Mouse (Mus musculus): ENCODE results near the gene Fam214b. TPM values are rescaled to one million over a fixed set of nuclear protein-coding genes. Genes with fewer than 3 reads are reported as not detected.
A peak's percentile ranks its signal among the peaks of the same experiment; 100 is the strongest.

Gene Fam214b
- polyA plus RNA-seq, 1 experiment = 28.2 TPM

- TF ChIP-seq POLR2A (IDR thresholded peaks at IDR 0.05; ENCODE audit: low read depth, low read length) (no peak), CTCF (IDR thresholded peaks at IDR 0.05; ENCODE audit: extremely low read depth, insufficient read depth, insufficient read length, insufficient replicate concordance) (peak; percentile 45; the same call in 1 of the 2 replicates)
- WGBS = 7% methylated on average over 5 of the region's 5 CpGs
- H3K4me3 ChIP-seq (ENCODE audit: extremely low read depth, insufficient read depth, insufficient read length) = no peak overlapping the region
- DNase-seq (ENCODE audit: low read depth in 1 of 2, low spot score in 2 of 2) = peak; percentile 66 to 79
- H3K4me1 ChIP-seq (ENCODE audit: control insufficient read depth, insufficient read depth, insufficient read length) = peaks cover 20% of the 10 kb centered on the region
- no peak overlapping the region for H3K27ac ChIP-seq (ENCODE audit: insufficient read depth, low read length)
- no peaks in the 10 kb centered on the region for H3K36me3 ChIP-seq (ENCODE audit: control insufficient read depth, insufficient read depth, low read length)
- no peaks in the 10 kb centered on the region for H3K27me3 ChIP-seq (ENCODE audit: control insufficient read depth, insufficient read depth, low read length)
Measured at GRCm38 (mm10) chr4:43047231-43047630, 1.2 kb upstream of the Fam214b start.

GRCm38 (mm10) chr4:43046607-43047006 is 587 bp upstream of the Fam214b start:
- Histone ChIP-seq H3K27me3 (ENCODE audit: control insufficient read depth, insufficient read depth, low read length) (no peaks in the 10 kb centered on the region), H3K4me1 (ENCODE audit: control insufficient read depth, insufficient read depth, insufficient read length) (peaks cover 20% of the 10 kb centered on the region), H3K36me3 (ENCODE audit: control insufficient read depth, insufficient read depth, low read length) (no peaks in the 10 kb centered on the region), H3K27ac (ENCODE audit: insufficient read depth, low read length) (no peak overlapping the region), H3K4me3 (ENCODE audit: extremely low read depth, insufficient read depth, insufficient read length) (no peak overlapping the region)
- TF ChIP-seq POLR2A (IDR thresholded peaks at IDR 0.05; ENCODE audit: low read depth, low read length) = no peak
- TF ChIP-seq CTCF (IDR thresholded peaks at IDR 0.05; ENCODE audit: extremely low read depth, insufficient read depth, insufficient read length, insufficient replicate concordance) = no peak
- WGBS = 57% methylated on average over 5 of the region's 5 CpGs
- DNase-seq (ENCODE audit: low read depth in 1 of 2, low spot score in 2 of 2) = no peak

DNA sequence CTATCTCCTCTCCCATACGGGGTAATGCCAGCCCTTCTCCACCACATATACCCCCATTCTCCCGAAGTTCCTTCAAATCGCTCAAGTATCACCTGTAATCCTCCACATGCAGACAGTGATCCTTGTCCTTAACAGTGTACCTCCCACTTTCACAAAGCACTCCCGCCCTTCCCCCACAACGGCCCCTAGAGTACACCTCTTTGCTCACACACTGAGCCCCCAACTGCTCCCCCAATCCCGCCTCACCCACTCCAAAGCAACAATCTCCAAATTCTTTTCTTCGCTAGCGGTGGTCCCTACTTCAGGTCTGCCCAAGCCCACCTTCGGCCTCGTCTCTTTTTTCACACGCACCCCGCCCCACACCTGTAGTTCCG is 748 bp downstream of the Fam214b start:
- H3K4me3 ChIP-seq (ENCODE audit: extremely low read depth, insufficient read depth, insufficient read length) = peak overlapping the region; percentile 73
- DNase-seq (ENCODE audit: low read depth in 1 of 2, low spot score in 2 of 2) = peak in 1 of 2 experiments; percentile 33
- TF ChIP-seq CTCF (IDR thresholded peaks at IDR 0.05; ENCODE audit: extremely low read depth, insufficient read depth, insufficient read length, insufficient replicate concordance) (no peak), POLR2A (IDR thresholded peaks at IDR 0.05; ENCODE audit: low read depth, low read length) (no peak)
- 11% methylated on average over 13 of the region's 13 CpGs for WGBS
- no peaks in the 10 kb centered on the region for H3K27me3 ChIP-seq (ENCODE audit: control insufficient read depth, insufficient read depth, low read length)
- H3K4me1 ChIP-seq (ENCODE audit: control insufficient read depth, insufficient read depth, insufficient read length) = peaks cover 25% of the 10 kb centered on the region
- H3K36me3 ChIP-seq (ENCODE audit: control insufficient read depth, insufficient read depth, low read length) = no peaks in the 10 kb centered on the region
- peak overlapping the region; percentile 80 for H3K27ac ChIP-seq (ENCODE audit: insufficient read depth, low read length)

DNA sequence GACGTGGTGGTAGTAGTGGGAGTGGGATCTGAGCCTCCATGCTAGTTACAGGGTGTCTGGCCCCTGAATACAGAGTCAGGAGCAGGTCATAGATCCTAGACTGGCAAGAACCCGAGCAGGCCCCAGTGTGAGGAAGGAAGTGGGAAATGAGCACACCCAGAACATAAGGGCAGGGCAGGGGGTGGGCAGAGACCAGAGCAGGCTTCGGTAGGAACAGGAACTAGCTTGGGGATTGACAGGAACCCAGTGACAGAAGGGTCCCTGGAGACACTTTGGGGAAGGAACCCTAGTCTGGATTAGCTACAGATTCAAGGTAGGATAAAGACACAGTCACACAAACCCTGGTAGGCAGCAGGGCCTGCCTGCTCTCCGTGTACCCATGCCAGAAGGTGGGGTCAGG is 1.3 kb downstream of the Fam214b start:
- peak in 1 of 2 experiments; percentile 49 for DNase-seq (ENCODE audit: low read depth in 1 of 2, low spot score in 2 of 2)
- Histone ChIP-seq H3K36me3 (ENCODE audit: control insufficient read depth, insufficient read depth, low read length) (no peaks in the 10 kb centered on the region), H3K4me1 (ENCODE audit: control insufficient read depth, insufficient read depth, insufficient read length) (peaks cover 25% of the 10 kb centered on the region), H3K4me3 (ENCODE audit: extremely low read depth, insufficient read depth, insufficient read length) (no peak overlapping the region), H3K27ac (ENCODE audit: insufficient read depth, low read length) (peak overlapping the region; percentile 80), H3K27me3 (ENCODE audit: control insufficient read depth, insufficient read depth, low read length) (no peaks in the 10 kb centered on the region)
- 6% methylated on average over 4 of the region's 4 CpGs for WGBS
- TF ChIP-seq POLR2A (IDR thresholded peaks at IDR 0.05; ENCODE audit: low read depth, low read length) = no peak
- no peak for TF ChIP-seq CTCF (IDR thresholded peaks at IDR 0.05; ENCODE audit: extremely low read depth, insufficient read depth, insufficient read length, insufficient replicate concordance)

DNA sequence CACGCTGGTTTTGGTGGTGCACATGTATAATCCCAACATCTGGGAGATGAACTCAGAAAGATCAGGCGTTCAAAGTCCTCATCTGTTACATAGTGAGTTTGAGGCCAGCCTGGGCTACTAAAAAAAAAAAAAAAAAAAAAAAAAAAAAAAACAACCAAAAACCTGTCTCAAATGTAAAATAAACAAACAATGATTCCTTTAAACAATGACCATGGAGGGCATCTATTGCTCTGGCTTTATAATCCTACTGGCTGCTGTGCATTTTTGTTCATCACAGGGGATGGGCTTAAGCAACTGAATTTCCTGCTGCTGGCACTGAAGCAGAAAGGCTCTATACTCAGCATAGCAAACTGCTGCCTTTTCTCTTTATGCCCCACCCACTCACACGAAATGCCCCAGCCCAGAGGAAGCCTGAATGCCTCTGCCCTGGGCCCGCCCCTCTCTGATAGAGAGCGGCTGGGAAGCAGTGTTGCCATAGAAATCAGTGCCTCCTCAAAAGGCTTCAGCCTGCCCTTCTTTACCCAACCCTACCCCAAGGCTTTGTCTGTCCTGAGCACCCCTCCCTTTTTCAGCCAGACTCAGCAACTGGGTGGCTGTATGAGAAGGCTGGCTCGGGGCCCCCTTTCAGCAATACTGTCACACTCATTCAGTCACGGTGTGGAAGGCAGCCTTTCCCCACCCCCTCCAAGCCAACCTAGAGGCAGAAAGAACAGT is 2.2 kb downstream of the Fam214b start:
- peaks cover 33% of the 10 kb centered on the region for H3K4me1 ChIP-seq (ENCODE audit: control insufficient read depth, insufficient read depth, insufficient read length)
- H3K27ac ChIP-seq (ENCODE audit: insufficient read depth, low read length) = peak overlapping the region; percentile 80
- no peaks in the 10 kb centered on the region for H3K36me3 ChIP-seq (ENCODE audit: control insufficient read depth, insufficient read depth, low read length)
- peak overlapping the region; percentile 11; the same call in 1 of the 2 replicates for H3K4me3 ChIP-seq (ENCODE audit: extremely low read depth, insufficient read depth, insufficient read length)
- TF ChIP-seq CTCF (IDR thresholded peaks at IDR 0.05; ENCODE audit: extremely low read depth, insufficient read depth, insufficient read length, insufficient replicate concordance) (no peak), POLR2A (IDR thresholded peaks at IDR 0.05; ENCODE audit: low read depth, low read length) (no peak)
- peak; percentile 79 to 84 for DNase-seq (ENCODE audit: low read depth in 1 of 2, low spot score in 2 of 2)
- H3K27me3 ChIP-seq (ENCODE audit: control insufficient read depth, insufficient read depth, low read length) = no peaks in the 10 kb centered on the region
- 16% methylated on average over 7 of the region's 7 CpGs for WGBS

GRCm38 (mm10) chr4:43040881-43041547 is 5.0 kb downstream of the Fam214b start:
- Histone ChIP-seq H3K4me1 (ENCODE audit: control insufficient read depth, insufficient read depth, insufficient read length) (peaks cover 35% of the 10 kb centered on the region), H3K36me3 (ENCODE audit: control insufficient read depth, insufficient read depth, low read length) (peaks cover 1% of the 10 kb centered on the region; the same call in 1 of the 2 replicates), H3K27ac (ENCODE audit: insufficient read depth, low read length) (0 out of 2 replicates have a peak overlapping the region, but pooled peaks have one; percentile 25), H3K27me3 (ENCODE audit: control insufficient read depth, insufficient read depth, low read length) (no peaks in the 10 kb centered on the region), H3K4me3 (ENCODE audit: extremely low read depth, insufficient read depth, insufficient read length) (no peak overlapping the region)
- 78% methylated on average over 9 of the region's 9 CpGs for WGBS
- no peak for DNase-seq (ENCODE audit: low read depth in 1 of 2, low spot score in 2 of 2)
- TF ChIP-seq POLR2A (IDR thresholded peaks at IDR 0.05; ENCODE audit: low read depth, low read length) (no peak), CTCF (IDR thresholded peaks at IDR 0.05; ENCODE audit: extremely low read depth, insufficient read depth, insufficient read length, insufficient replicate concordance) (no peak)
